Comparison of ENCODE assay signal across 9 mouse cellular contexts in the genomic region with DNA sequence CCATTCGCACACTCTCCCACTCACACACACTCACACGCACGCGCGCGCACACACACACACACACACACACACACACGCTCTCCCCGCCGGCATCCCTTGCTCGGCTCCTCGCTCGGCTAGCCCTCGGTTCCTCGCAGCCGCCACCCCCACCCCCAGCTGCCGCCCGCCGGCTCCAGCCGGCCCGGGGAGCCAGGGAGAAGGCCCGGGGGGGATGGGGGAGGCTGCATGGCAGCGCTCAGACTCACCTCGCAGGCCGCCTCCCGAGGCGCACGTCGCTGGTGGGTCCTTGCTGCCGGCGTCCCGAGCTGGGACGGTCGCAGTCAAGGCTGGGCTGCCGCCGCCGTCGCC. TPM values are rescaled to one million over a fixed set of nuclear protein-coding genes. Genes with fewer than 3 reads are reported as not detected.
A peak's percentile ranks its signal among the peaks of the same experiment; 100 is the strongest.
DNase-seq lines count a peak whose midpoint lies in the region; ATAC-seq and TF ChIP-seq lines count a peak whose summit lies in the region.
"Had no signal": no experiment of that assay in that cellular context is flagged by ENCODE, and none has a peak within 500 bp of the region (broad histone marks: within the 10 kb centered on the region; RNA-seq: fewer than 3 reads in every experiment).

No protein-coding gene starts in this region.

- H3K27ac ChIP-seq in embryonic facial prominence, embryonic 14.5 days (replicated peaks; ENCODE audit: low read depth, low read length) = peak overlapping the region; percentile 72
- peak overlapping the region; percentile 93 for H3K27ac ChIP-seq in hindbrain, postnatal 0 days
- H3K27ac ChIP-seq in limb, embryonic 14.5 days (replicated peaks; ENCODE audit: low read depth, low read length) = peak overlapping the region; percentile 71
- H3K27ac ChIP-seq in olfactory bulb, adult 2 months (ENCODE audit: insufficient read depth, low read depth, low read length) = peak overlapping the region; percentile 93
- H3K27ac ChIP-seq: macrophage had no signal

- no peaks in the 10 kb centered on the region for H3K9me3 ChIP-seq in embryonic facial prominence, embryonic 14.5 days (ENCODE audit: control insufficient read depth, low read length)
- H3K9me3 ChIP-seq in hindbrain, postnatal 0 days (ENCODE audit: low read length) = no peaks in the 10 kb centered on the region
- H3K9me3 ChIP-seq in limb, embryonic 14.5 days (ENCODE audit: control insufficient read depth, low read length) = no peaks in the 10 kb centered on the region

- peak; percentile 24 to 26 for DNase-seq in adrenal gland, adult 18-20 months (ENCODE audit: low spot score in 2 of 2)
- no peak for DNase-seq in adrenal gland, adult 2 months
- peak; percentile 6 for DNase-seq in CD4-positive helper T cell, adult 2 months (ENCODE audit: low read depth, low spot score)
- DNase-seq in embryonic facial prominence, embryonic 14.5 days (ENCODE audit: low spot score) = peak; percentile 13
- no peak for DNase-seq in hindbrain, postnatal 0 days (ENCODE audit: low spot score)
- DNase-seq in limb, embryonic 14.5 days (ENCODE audit: low spot score) = no peak
- no peak for DNase-seq in adipocyte (ENCODE audit: low spot score)

- H3K4me2 ChIP-seq in embryonic facial prominence, embryonic 14.5 days (ENCODE audit: low read depth, low read length) = peak overlapping the region; percentile 63
- peak overlapping the region; percentile 58 for H3K4me2 ChIP-seq in hindbrain, postnatal 0 days (ENCODE audit: low read depth, low read length)
- peak overlapping the region; percentile 61 for H3K4me2 ChIP-seq in limb, embryonic 14.5 days (replicated peaks; ENCODE audit: low read depth, low read length, severe bottlenecking)

- peaks cover 33% of the 10 kb centered on the region for H3K27me3 ChIP-seq in embryonic facial prominence, embryonic 14.5 days (replicated peaks; ENCODE audit: control insufficient read depth, insufficient read depth, low read length)
- H3K27me3 ChIP-seq in hindbrain, postnatal 0 days (ENCODE audit: insufficient read depth, low read length) = no peaks in the 10 kb centered on the region
- H3K27me3 ChIP-seq in limb, embryonic 14.5 days (ENCODE audit: control insufficient read depth, insufficient read depth, low read length) = no peaks in the 10 kb centered on the region; the same call in 1 of the 2 replicates

- 30% methylated on average over 2 of the region's 37 CpGs for WGBS in embryonic facial prominence, embryonic 14.5 days
- WGBS in hindbrain, postnatal 0 days = 40% methylated on average over 20 of the region's 37 CpGs
- 28% methylated on average over 19 of the region's 37 CpGs for WGBS in limb, embryonic 14.5 days
- 20% methylated on average over 29 of the region's 37 CpGs for WGBS in olfactory bulb, adult 2 months

- H3K4me1 ChIP-seq in embryonic facial prominence, embryonic 14.5 days (ENCODE audit: control insufficient read depth, insufficient read depth, low read length) = no peaks in the 10 kb centered on the region
- no peaks in the 10 kb centered on the region for H3K4me1 ChIP-seq in hindbrain, postnatal 0 days (ENCODE audit: insufficient read depth, low read length)
- no peaks in the 10 kb centered on the region for H3K4me1 ChIP-seq in limb, embryonic 14.5 days (ENCODE audit: control insufficient read depth, insufficient read depth, low read length)
- H3K4me1 ChIP-seq in olfactory bulb, adult 2 months (ENCODE audit: control insufficient read depth, insufficient read depth, low read length) = no peaks in the 10 kb centered on the region

- ATAC-seq in embryonic facial prominence, embryonic 14.5 days (ENCODE audit: low read depth) = peak; percentile 56
- ATAC-seq in hindbrain, postnatal 0 days = peak; percentile 77
- peak; percentile 62; the same call in 1 of the 2 replicates for ATAC-seq in limb, embryonic 14.5 days (ENCODE audit: low FRiP score, low read depth)

- peak overlapping the region; percentile 50 for H3K4me3 ChIP-seq in embryonic facial prominence, embryonic 14.5 days (ENCODE audit: low read depth, low read length)
- H3K4me3 ChIP-seq in hindbrain, postnatal 0 days (ENCODE audit: low read length) = peak overlapping the region; percentile 58
- peak overlapping the region; percentile 53 for H3K4me3 ChIP-seq in limb, embryonic 14.5 days (replicated peaks; ENCODE audit: low read length)
- peak overlapping the region; percentile 85 for H3K4me3 ChIP-seq in olfactory bulb, adult 2 months (ENCODE audit: insufficient read depth, low read depth, low read length)

- peak overlapping the region; percentile 66 for H3K9ac ChIP-seq in embryonic facial prominence, embryonic 14.5 days (ENCODE audit: low read depth, low read length)
- H3K9ac ChIP-seq in hindbrain, postnatal 0 days (replicated peaks; ENCODE audit: low read length) = peak overlapping the region; percentile 76
- H3K9ac ChIP-seq in limb, embryonic 14.5 days (ENCODE audit: low read depth, low read length, severe bottlenecking) = peak overlapping the region; percentile 65

- no peak for TF ChIP-seq CTCF in hindbrain, postnatal 0 days (IDR thresholded peaks at IDR 0.05; ENCODE audit: low read depth)
- no peak for TF ChIP-seq CTCF in olfactory bulb, adult 2 months (IDR thresholded peaks at IDR 0.05; ENCODE audit: insufficient read depth, low read depth, low read length)

- no peaks in the 10 kb centered on the region for H3K36me3 ChIP-seq in embryonic facial prominence, embryonic 14.5 days (ENCODE audit: control insufficient read depth, insufficient read depth, low read length)
- H3K36me3 ChIP-seq in hindbrain, postnatal 0 days (ENCODE audit: insufficient read depth, low read length) = no peaks in the 10 kb centered on the region
- no peaks in the 10 kb centered on the region for H3K36me3 ChIP-seq in limb, embryonic 14.5 days (ENCODE audit: control insufficient read depth, insufficient read depth, low read length)

- TF ChIP-seq POLR2A in limb, embryonic 14.5 days (IDR thresholded peaks at IDR 0.05; ENCODE audit: borderline replicate concordance, extremely low read depth, insufficient read depth, insufficient read length) = no peak
- TF ChIP-seq POLR2A in olfactory bulb, adult 2 months (IDR thresholded peaks at IDR 0.05; ENCODE audit: insufficient read depth, low read depth, low read length) = no peak

RNA-seq across cellular contexts. Expression of a gene that starts 0.6 kb away (rescaled TPM):
- total RNA-seq in adrenal gland, adult 18-20 months (2021) = 1 to 10 TPM; 6.1 to 8.6 TPM
- 10 to 100 TPM in 1 of 2 experiments, 1 to 10 TPM in 1; 9.6 to 11.0 TPM for total RNA-seq in adrenal gland, adult 2 months (2021)
- polyA plus RNA-seq in adrenal gland, adult 2 months (2012; rRNA removed) = 2.1 and 2.5 TPM in 2 replicates
- 2.9 and 3.1 TPM in 2 replicates for polyA plus RNA-seq in embryonic facial prominence, embryonic 14.5 days (2014; fragmentation: Nextera tagmentation; extraction: Ambion mirVana)
- 30.1 and 30.7 TPM in 2 replicates for total RNA-seq in hindbrain, postnatal 0 days (2014; rRNA removed)
- polyA plus RNA-seq in hindbrain, postnatal 0 days (2015; fragmentation: Nextera tagmentation; extraction: Ambion mirVana) = 14.3 and 15.3 TPM in 2 replicates
- polyA plus RNA-seq in limb, embryonic 14.5 days (2012; rRNA removed) = 2.1 and 2.4 TPM in 2 replicates
- 4.7 TPM in 2 replicates for polyA plus RNA-seq in limb, embryonic 14.5 days (2014; fragmentation: Nextera tagmentation; extraction: Ambion mirVana)
- polyA plus RNA-seq in olfactory bulb, adult 2 months (2012; ENCODE audit: insufficient read depth, insufficient read length, low replicate concordance, missing spikeins) = not detected in 2 replicates
- polyA plus RNA-seq: macrophage had no signal

Comparison
In these comparisons a context has a peak if more than half of its experiments do, and no peak if none do; other contexts are left out.
1. DNase-seq: peak in adrenal gland, adult 18-20 months (2 of 2), CD4-positive helper T cell, adult 2 months (single experiment) and embryonic facial prominence, embryonic 14.5 days (single experiment); none in adrenal gland, adult 2 months (single experiment), hindbrain, postnatal 0 days (single experiment), limb, embryonic 14.5 days (single experiment) and adipocyte (single experiment).
2. Peak in every context shown above with its lines, with median percentiles within 50 percentile points of each other: ATAC-seq, H3K27ac ChIP-seq, H3K4me2 ChIP-seq, H3K4me3 ChIP-seq and H3K9ac ChIP-seq.